Mouse (Mus musculus) heart, postnatal 14 days (tissue): ENCODE results near the gene Trpm3. TPM values are rescaled to one million over a fixed set of nuclear protein-coding genes. Genes with fewer than 3 reads are reported as not detected.

Experiments
- DNase-seq, 2 experiments: peaks; one replicate each; pipeline ENCODE4 v3.0.0; 2021 to 2022
- intact Hi-C: fragments of 180-260 bp; cut with DNase I; formaldehyde crosslinking; loops from one replicate; pipeline ENCODE4 v1.15.1; 2025
- total RNA-seq, 2 experiments: library from RNA; stranded (reverse); gene quantifications; 2 replicates each; pipeline ENCODE4 v1.2.3; 2021

Trpm3 gene
- total RNA-seq, 2 experiments from 2014 or later = 2.3 TPM

- no peak for DNase-seq
- intact Hi-C loops = no loop called here
Observed at GRCm38 (mm10) chr19:22615367-22615766, 476.5 kb downstream of the Trpm3 start.

- DNase-seq = no peak
- intact Hi-C loops = no loop called here
Observed at GRCm38 (mm10) chr19:22624801-22625513, 486.1 kb downstream of the Trpm3 start.

DNA sequence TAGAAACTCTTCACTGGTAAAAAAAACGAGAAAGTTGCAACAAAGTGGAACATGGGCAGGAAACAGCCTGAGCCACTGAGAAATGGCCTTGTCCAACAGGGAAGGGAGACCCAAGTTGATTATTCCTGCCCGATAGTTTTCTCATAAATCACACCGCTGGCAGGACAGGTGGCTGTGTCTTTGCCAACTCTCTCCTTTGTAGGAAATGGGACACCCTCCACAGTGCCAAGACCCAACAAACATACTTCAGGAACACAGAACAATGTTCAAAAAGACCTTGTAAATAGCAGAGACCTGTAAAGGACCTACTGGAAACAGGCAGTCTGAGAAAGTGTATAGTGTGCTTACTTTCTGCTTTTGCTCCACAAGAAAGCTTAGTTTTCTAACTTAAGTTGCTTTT is 490.0 kb downstream of the Trpm3 start:
- no peak for DNase-seq
- intact Hi-C loops = no loop called here

DNA sequence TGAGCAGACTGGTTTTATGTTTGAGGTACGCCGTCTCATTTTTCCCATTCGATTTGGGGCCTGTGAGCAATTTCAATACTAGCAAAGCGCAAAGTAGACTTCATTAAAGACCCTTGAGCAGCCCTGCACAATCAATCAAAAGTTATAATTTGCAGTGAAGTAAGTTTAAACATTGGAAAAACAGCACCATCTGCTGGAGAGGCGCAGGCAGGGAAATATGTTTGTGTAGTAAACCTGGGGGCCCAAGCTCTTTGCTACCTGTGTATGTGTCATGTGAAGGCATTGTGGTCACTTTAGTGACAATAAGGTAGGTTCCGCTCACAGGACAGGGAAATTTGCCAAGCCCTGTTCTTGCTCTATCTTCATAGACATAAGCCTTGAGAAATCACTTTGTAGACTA is 492.5 kb downstream of the Trpm3 start:
- intact Hi-C loops = loop anchor here (1.0 to 10.0 kb wide), 3 partner anchors 79 to 294 kb away; no protein-coding TSS in a partner anchor
- DNase-seq = peak; percentile 7 to 37

- DNase-seq = no peak
- intact Hi-C loops = loop anchor here (10.0 kb wide), 1 partner anchor 249 kb away; no protein-coding TSS in a partner anchor
Observed at GRCm38 (mm10) chr19:22635635-22636034, 496.8 kb downstream of the Trpm3 start.

DNA sequence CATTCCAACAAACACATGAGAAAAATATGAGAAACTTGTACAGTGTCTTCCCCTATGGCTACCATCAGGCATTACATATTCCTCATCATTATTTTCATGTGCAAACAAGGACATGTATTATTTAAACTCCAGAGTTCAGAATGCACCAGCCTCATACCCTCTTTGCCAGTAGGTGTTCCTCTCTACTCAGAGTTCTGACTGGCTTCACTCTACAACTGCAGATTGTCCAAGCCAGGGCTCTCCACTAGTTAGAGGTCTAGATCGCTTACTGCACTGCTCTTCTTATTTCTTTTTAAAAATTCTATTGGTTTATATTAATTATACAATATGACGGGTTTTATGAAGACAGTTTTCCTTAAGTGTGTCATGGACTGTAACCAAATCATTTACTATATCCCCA is 498.9 kb downstream of the Trpm3 start:
- DNase-seq = no peak
- intact Hi-C loops = loop anchor here (10.0 kb wide), 1 partner anchor 247 kb away; no protein-coding TSS in a partner anchor

DNA sequence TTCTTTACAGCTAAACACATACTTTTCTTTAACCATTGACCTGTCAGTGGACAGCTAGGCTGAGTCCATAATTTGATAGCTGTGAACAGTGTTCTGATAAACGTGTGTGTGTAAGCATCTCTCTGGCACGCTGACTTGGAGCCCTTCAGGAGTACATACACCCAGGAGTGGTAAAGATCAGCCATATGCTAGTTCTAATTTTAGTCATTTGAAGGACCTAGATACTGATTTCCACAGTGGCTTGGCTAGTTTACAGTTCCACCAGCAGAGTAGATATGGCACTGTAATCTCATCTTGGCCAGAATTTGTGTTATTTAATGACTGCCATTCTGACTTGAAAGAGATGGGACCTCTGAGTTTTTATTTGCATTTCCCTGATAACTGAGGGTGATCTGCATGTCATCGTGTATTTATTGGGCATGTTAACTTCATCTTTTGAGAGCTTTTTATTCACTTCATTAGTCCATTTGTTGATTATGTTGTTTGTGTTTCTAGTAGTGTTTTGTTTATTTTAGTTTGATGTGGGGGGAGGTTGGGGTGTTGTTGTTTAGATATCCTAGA is 499.6 kb downstream of the Trpm3 start:
- no peak for DNase-seq
- intact Hi-C loops = loop anchor here (10.0 kb wide), 1 partner anchor 246 kb away; no protein-coding TSS in a partner anchor

- no peak for DNase-seq
- intact Hi-C loops = no loop called here
Observed at GRCm38 (mm10) chr19:22642124-22642523, 503.3 kb downstream of the Trpm3 start.

GRCm38 (mm10) chr19:22656466-22657215 is 517.8 kb downstream of the Trpm3 start:
- no peak for DNase-seq
- intact Hi-C loops = no loop called here

DNA sequence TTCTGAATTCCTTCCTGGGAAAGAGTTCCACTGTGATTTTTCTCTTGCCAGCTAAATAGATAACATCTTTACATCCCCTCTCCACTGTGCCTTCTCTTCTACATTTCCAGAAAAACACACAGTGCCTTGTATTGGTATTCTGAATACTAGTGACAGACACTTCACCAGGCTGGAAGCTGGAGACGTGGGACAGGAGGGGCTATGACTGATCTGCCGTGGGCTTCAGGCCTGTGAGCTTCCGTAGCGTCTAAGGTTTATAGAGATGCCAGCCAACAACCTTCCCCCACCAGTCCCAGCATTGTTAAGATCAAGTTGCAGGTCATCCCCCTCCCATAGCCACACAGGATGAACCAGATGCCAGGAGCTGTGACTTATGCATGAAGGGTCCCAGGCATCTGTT is 518.4 kb downstream of the Trpm3 start:
- intact Hi-C loops = no loop called here
- DNase-seq = no peak

DNA sequence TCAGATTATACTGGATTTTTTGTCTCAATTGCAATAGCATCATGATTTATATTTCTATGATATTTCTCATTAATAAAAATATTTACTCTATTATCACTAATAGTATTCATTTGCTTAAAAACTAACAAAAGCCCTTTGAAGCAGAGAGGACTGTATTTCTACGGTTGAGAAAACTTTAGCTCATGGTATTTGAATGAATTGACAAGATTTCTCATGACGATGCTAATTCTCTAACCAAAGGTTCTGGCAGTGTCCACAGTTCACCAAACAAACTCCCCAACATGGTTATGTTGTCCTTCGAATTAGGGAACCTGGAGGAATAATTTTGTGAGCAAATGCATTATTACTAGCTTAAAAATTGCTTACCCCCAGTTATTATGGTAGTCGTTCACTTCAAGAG is 526.6 kb downstream of the Trpm3 start:
- intact Hi-C loops = no loop called here
- DNase-seq = no peak

DNA sequence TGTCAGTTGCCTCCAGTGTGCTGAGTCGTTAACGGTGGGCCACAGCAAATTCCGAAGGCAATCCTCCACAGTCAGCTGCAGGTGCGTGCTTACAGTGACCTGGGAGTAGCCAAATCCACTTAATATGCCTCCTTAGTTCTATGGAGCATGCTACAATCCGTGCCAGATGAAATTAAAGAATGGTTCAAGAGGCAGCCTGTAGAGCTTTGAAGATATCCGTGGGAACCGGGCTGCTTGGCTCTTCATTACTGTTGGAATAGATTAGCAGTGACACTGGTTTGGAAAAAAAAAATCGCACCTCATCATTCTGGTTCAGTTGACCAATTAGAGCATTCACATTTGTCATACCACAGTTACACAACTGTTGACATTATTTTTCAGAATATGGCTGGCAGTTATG is 531.4 kb downstream of the Trpm3 start:
- DNase-seq = no peak
- intact Hi-C loops = no loop called here

GRCm38 (mm10) chr19:22672892-22673291 is 534.0 kb downstream of the Trpm3 start:
- intact Hi-C loops = no loop called here
- no peak for DNase-seq

- intact Hi-C loops = no loop called here
- no peak for DNase-seq
Observed at GRCm38 (mm10) chr19:22676206-22676605, 537.4 kb downstream of the Trpm3 start.

DNA sequence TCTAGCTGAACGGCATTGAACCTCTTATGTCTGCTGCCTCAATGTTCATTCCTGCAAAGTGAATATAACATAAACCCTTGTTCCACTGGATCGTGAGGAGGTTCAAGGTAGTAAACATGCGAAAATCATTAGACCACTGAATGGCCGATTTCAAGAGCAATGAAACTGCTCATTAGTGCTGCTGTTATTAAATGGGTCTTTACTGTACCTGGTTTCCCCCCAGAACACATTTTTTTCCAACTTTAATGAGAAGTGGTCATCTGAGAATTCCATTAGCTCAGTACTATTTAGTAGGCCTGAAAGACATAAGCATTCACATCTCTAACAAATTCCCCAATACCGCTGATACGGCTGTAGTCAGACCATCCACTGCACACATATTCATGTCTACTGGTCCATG is 543.4 kb downstream of the Trpm3 start:
- intact Hi-C loops = no loop called here

DNA sequence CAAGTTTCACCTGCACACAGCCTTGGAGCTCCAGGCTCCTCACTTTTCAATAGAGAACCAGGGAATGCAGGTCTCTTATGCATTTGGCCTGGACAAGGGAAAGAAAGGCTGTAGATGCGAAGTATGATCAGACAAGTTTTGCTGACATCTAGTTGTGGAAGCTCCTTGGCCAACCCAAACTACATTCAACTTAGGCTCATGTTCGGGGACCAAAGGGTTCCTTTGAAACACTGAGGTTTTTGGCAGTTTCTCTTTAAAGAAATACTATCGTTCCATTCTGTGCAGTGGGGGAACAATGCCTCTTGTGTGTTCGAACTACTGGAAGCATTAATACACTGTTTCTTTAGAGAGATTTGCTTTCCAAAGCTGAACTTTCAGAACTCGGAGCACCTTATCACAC is 553.1 kb downstream of the Trpm3 start:
- intact Hi-C loops = no loop called here
- DNase-seq = no peak

More for the DNA sequence above, 543.4 kb downstream of the Trpm3 start:
- DNase-seq = no peak

DNA sequence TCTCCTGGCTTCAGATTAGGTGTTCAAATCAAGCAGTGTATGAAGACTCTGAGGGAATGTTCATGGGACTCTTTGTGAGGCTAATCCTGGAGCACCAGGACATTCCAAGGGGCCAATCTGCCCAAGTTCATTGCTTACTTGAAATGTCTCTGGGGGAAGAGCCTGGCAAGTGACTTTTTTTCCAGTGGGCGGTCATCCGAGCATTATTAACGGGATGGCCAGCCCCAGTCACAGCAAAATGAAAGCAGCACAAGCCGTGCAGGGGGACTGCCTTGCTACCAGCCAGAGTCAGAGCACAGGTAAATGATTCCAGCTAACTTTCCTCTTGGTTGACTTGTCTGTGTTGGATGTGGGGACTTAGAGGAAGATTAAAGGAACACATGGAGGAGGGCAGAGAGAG is 553.7 kb downstream of the Trpm3 start:
- peak in 1 of 2 experiments; percentile 1 for DNase-seq
- intact Hi-C loops = no loop called here

- DNase-seq = no peak
- intact Hi-C loops = no loop called here
Observed at GRCm38 (mm10) chr19:22692956-22693355, 554.1 kb downstream of the Trpm3 start.

DNA sequence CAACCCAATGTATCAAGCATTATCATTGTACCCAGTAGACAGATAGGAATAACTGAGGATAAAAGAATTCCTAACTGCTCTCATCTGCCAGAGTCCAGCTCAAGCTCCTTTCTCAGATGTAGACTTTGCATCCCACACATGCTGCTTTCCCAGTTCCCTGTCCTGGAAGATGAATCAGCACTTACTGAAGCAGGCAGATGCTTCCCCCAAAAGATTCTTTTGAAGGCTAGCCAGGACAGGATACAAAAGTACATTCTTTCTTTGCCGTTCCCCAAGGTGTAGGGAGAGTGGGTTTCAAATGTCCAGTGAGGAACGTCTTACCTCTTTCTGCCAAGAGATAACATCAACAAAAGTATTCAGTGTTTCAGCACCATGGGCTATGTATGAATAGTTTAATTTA is 556.6 kb downstream of the Trpm3 start:
- no peak for DNase-seq
- intact Hi-C loops = no loop called here

DNA sequence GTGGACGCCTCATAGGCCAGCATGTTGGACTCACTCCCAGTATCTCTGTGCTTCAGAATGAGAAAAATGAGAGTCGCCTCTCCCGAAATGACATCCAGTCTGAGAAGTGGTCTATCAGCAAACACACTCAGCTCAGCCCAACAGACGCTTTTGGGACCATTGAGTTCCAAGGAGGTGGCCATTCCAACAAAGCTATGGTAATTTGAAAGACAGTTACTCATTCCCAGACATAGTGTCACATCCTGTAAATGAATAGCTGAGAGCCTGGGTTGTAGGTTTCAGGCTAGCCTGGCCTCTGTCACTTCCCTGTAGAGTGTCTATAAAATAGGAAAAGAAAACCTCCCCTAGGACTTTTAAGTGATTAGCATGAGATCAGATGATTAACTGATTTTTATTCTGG is 559.9 kb downstream of the Trpm3 start:
- intact Hi-C loops = no loop called here
- DNase-seq = no peak

DNA sequence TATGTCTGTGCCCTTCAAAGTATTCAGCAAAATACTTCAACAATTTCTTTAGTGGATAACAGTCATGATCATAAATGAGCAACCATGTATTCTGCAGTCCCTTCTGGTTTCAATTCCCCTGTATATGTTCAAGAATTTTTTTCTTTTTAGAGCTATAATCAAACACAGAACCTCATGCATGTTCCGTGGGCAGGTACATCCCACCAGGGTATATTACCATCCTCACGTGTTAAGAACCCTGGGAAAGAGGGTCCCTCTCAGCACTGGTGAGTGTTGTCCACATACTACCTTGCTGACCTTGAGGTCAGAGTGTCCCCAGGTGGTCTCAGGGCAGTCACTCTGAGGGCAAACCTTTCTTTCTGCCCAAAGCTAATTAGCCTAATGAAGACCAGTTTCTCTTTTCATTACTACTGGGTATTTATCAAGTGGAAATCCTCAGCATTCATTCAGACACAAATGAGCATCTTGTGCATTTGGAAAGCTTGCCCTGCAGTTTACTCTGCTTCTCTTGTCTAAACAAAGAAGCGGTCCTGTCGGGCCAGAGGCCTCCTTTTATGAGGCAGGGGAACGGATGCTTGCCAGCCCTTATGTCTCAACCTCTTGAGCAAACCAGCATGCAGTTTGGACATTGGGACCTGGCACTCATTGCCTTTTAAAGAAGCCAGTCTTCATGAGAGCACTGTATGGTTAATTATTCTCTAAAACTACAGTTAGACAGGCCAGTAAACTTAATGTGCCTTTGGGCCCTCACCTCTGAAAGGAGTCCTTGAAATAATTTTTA is 562.2 kb downstream of the Trpm3 start:
- no peak for DNase-seq
- intact Hi-C loops = no loop called here
